Mouse (Mus musculus): ENCODE measurements around the gene Prkd3. TPM values are rescaled to one million over a fixed set of nuclear protein-coding genes. Genes with fewer than 3 reads are reported as not detected.

Gene Prkd3
- 50.5 TPM for total RNA-seq (2023)

DNA sequence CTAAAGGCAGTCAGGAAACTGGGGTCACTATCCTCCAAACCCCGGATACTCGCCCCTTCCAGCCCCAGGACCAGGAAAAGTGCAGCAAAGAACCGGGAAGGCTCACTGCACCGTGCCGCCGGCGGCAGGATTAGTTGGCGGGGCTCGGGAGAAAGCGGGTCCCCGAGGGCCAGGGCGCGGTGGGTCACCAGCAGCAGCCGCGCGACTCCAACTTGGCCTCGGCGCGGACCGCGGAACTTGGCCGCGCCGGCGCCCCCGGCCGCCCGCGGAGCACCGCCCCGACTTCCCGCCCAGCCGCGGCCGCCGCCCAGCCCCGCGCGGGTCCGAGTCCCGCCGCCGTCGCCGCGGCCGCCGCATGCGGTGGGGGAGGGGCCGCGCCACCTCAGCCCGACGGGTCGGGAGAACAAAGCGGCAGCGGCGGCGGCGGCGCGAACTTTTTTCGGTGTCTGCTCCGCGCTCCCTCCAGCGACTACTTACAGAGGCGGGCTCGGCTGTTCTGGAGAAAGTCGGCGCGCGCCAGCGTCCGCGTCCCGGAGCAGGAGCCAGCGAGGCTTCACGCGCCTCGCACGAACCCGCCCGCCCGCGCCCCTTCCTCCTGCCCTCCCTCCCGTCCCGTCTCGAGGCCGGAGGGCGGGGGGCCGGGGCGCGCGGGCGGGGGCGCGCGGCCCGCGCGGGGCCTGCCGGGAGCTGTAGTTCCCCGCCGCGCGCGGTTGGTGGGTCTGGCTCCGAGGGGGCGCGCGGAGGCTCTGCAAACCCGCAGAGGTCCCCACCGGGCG is at the start of gene Prkd3:
TSS of gene Prkd3 (minus strand) at position 609 of the 776 bp plus-strand sequence.

GRCm38 (mm10) chr17:79051606-79052005 is 31.0 kb upstream of the Prkd3 start, which contains the start of gene Qpct:
Gene Qpct (plus strand): TSS chr17:79051906.

GRCm38 (mm10) chr17:78936466-78937228 is 84.0 kb downstream of the Prkd3 start, which contains the start of the genes Cebpz and Ndufaf7:
Gene Cebpz (minus strand): TSS chr17:78937066.
Gene Ndufaf7 (plus strand): TSS chr17:78937136.

GRCm38 (mm10) chr17:78916369-78916813 is 104.2 kb downstream of the Prkd3 start, which contains the start of gene Cebpzos:
Gene Cebpzos (plus strand): TSS chr17:78916500.

GRCm38 (mm10) chr17:78906892-78907291 is 113.7 kb downstream of the Prkd3 start, which contains the start of gene Sult6b1:
Gene Sult6b1 (minus strand): TSS chr17:78906992.

Other genes with a start within 250 kb of the Prkd3 start
- gene Heatr5b, start 185.5 kb downstream of the Prkd3 start, total RNA-seq (2023) = 30.7 TPM
- 27.1 TPM for gene Gpatch11, start 185.2 kb downstream of the Prkd3 start, total RNA-seq (2023)
- gene Eif2ak2, start 138.2 kb downstream of the Prkd3 start, total RNA-seq (2023) = 14.1 TPM
- gene Sult6b1, start 113.8 kb downstream of the Prkd3 start, total RNA-seq (2023) = not detected
- gene Cebpzos, start 104.3 kb downstream of the Prkd3 start, total RNA-seq (2023) = 8.6 TPM
- gene Cebpz, start 83.8 kb downstream of the Prkd3 start, total RNA-seq (2023) = 111 TPM
- 13.5 TPM for gene Ndufaf7, start 83.7 kb downstream of the Prkd3 start, total RNA-seq (2023)
- gene Qpct, start 31.1 kb upstream of the Prkd3 start, total RNA-seq (2023) = 2.2 TPM